Mouse (Mus musculus) ES-Bruce4 (cell line): ENCODE data around the gene Pfkl.

Experiments
- CTCF ChIP-seq: IDR thresholded peaks from one replicate; pipeline ENCODE4 v1.8.1; 2011; ENCODE audit warnings: low read depth, low read length
- POLR2A ChIP-seq: IDR thresholded peaks from one replicate; pipeline ENCODE4 v1.8.1; 2011; ENCODE audit warnings: low read length; ENCODE audit not compliant: insufficient read depth

- TF ChIP-seq POLR2A (no peak), CTCF (no peak)
Measured at GRCm38 (mm10) chr10:78054633-78055565, 45.0 kb upstream of the Pfkl start.
